Comparison of ENCODE assay signal across 31 mouse cellular contexts in the genomic region with DNA sequence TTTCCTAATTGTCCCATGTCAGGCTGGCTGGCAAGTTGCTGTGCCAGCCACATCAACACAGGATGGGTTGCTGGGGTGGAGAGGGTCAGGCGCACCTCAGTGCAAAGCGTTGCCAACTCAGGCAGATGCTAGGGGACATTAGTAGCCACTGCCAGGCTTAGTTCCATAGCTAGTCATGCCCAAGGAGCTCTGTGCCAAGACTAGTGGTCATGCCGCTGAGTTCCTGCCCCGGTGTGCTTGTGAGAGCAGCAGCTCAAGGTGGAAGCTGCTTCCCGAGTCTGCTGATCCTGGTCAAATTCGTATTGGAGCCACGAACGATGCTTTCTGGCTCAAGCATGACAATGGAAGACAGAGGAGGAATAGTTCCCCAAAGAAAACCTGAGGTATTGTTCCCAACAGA.
"Had no signal": no experiment of that assay in that cellular context is flagged by ENCODE, and none has a peak within 500 bp of the region (broad histone marks: within the 10 kb centered on the region; RNA-seq: fewer than 3 reads in every experiment).

No protein-coding gene starts in this region.

- ATAC-seq: liver, embryonic 12.5 days; liver, postnatal 0 days; lung, postnatal 0 days; midbrain, embryonic 13.5 days; midbrain, embryonic 15.5 days; midbrain, embryonic 16.5 days had no signal

- H3K4me2 ChIP-seq: limb, embryonic 12.5 days; limb, embryonic 13.5 days; limb, embryonic 15.5 days; liver, embryonic 11.5 days; liver, embryonic 12.5 days; liver, embryonic 13.5 days; liver, embryonic 15.5 days; lung, embryonic 14.5 days; lung, embryonic 15.5 days; midbrain, embryonic 11.5 days; midbrain, embryonic 12.5 days; midbrain, embryonic 13.5 days; midbrain, embryonic 15.5 days; neural tube, embryonic 12.5 days had no signal

- H3K27ac ChIP-seq: limb, embryonic 10.5 days; limb, embryonic 12.5 days; limb, embryonic 13.5 days; limb, embryonic 15.5 days; liver, embryonic 12.5 days; liver, embryonic 13.5 days; liver, embryonic 14.5 days; liver, embryonic 15.5 days; lung, embryonic 15.5 days; macrophage; midbrain, embryonic 10.5 days; midbrain, embryonic 12.5 days; midbrain, embryonic 13.5 days; midbrain, embryonic 15.5 days; neural tube, embryonic 12.5 days had no signal

- H3K9me3 ChIP-seq: limb, embryonic 10.5 days; limb, embryonic 12.5 days; limb, embryonic 13.5 days; limb, embryonic 15.5 days; liver, embryonic 12.5 days; liver, embryonic 13.5 days; liver, embryonic 15.5 days; lung, embryonic 15.5 days; midbrain, embryonic 10.5 days; midbrain, embryonic 12.5 days; midbrain, embryonic 13.5 days; midbrain, embryonic 15.5 days; neural tube, embryonic 12.5 days had no signal

- DNase-seq: left cerebral cortex, postnatal 4 days; liver; liver, embryonic 13.5 days; liver, postnatal 0 days; lung, adult 18-20 months; lung, adult 2 months; lung, embryonic 14.5 days; lung, postnatal 10 days; lung, postnatal 14 days; lung, postnatal 36 days; midbrain, embryonic 14.5 days had no signal

- H3K4me3 ChIP-seq: limb, embryonic 10.5 days; limb, embryonic 12.5 days; limb, embryonic 13.5 days; limb, embryonic 15.5 days; liver, embryonic 12.5 days; liver, embryonic 13.5 days; liver, embryonic 15.5 days; lung, embryonic 15.5 days; megakaryocyte, embryonic 14.5 days; midbrain, embryonic 10.5 days; midbrain, embryonic 12.5 days; midbrain, embryonic 13.5 days; midbrain, embryonic 15.5 days; myocyte; neural tube, embryonic 12.5 days had no signal

- H3K36me3 ChIP-seq: limb, embryonic 10.5 days; limb, embryonic 12.5 days; limb, embryonic 13.5 days; limb, embryonic 15.5 days; liver, embryonic 12.5 days; liver, embryonic 13.5 days; liver, embryonic 15.5 days; lung, embryonic 15.5 days; midbrain, embryonic 10.5 days; midbrain, embryonic 12.5 days; midbrain, embryonic 13.5 days; midbrain, embryonic 15.5 days; neural tube, embryonic 12.5 days had no signal

- H3K4me1 ChIP-seq: limb, embryonic 10.5 days; limb, embryonic 12.5 days; limb, embryonic 13.5 days; limb, embryonic 15.5 days; liver, embryonic 12.5 days; liver, embryonic 13.5 days; liver, embryonic 15.5 days; lung, embryonic 15.5 days; midbrain, embryonic 10.5 days; midbrain, embryonic 12.5 days; midbrain, embryonic 13.5 days; midbrain, embryonic 15.5 days; neural tube, embryonic 12.5 days had no signal

- H3K27me3 ChIP-seq: limb, embryonic 12.5 days; limb, embryonic 13.5 days; limb, embryonic 15.5 days; liver, embryonic 13.5 days; liver, embryonic 15.5 days; lung, embryonic 15.5 days; midbrain, embryonic 12.5 days; midbrain, embryonic 13.5 days; midbrain, embryonic 15.5 days; neural tube, embryonic 12.5 days had no signal

- H3K9ac ChIP-seq: limb, embryonic 12.5 days; limb, embryonic 13.5 days; limb, embryonic 15.5 days; liver, embryonic 12.5 days; liver, embryonic 13.5 days; liver, embryonic 14.5 days; liver, embryonic 15.5 days; liver, postnatal 0 days; lung, embryonic 14.5 days; lung, embryonic 15.5 days; midbrain, embryonic 12.5 days; midbrain, embryonic 13.5 days; midbrain, embryonic 15.5 days; neural tube, embryonic 12.5 days had no signal
